Mouse (Mus musculus) central nervous system, embryonic 11.5 days (tissue): ENCODE measurements around the gene Foxl1. TPM values are rescaled to one million over a fixed set of nuclear protein-coding genes. Genes with fewer than 3 reads are reported as not detected.

ENCODE experiments used
- polyA plus RNA-seq: library from polyadenylated mRNA; depleted of rRNA; stranded (reverse); fragments of >200 nt; gene quantifications from 2 replicates; pipeline ENCODE4 v1.2.3, GENCODE M21; 2012; rRNA removed

Foxl1 gene
- polyA plus RNA-seq = 0.92 and 2.7 TPM in 2 replicates

GRCm38 (mm10) chr8:121127756-121128375 is at the start of gene Foxl1:
Gene Foxl1 (plus strand): TSS chr8:121127940.

GRCm38 (mm10) chr8:121084210-121084951 is 43.4 kb upstream of the Foxl1 start, which contains the start of gene Foxf1:
Gene Foxf1 (plus strand): TSS chr8:121084386.

GRCm38 (mm10) chr8:121107668-121108656 is 19.8 kb upstream of the Foxl1 start, which contains the start of gene Mthfsd:
Gene Mthfsd (minus strand): TSS chr8:121108392.

GRCm38 (mm10) chr8:121115948-121116347 is 11.8 kb upstream of the Foxl1 start, which contains the start of gene Foxc2:
Gene Foxc2 (plus strand): TSS chr8:121116171.

Other genes starting within 250 kb of the Foxl1 start
- 1.9 and 12.7 TPM in 2 replicates for gene Foxf1, start 43.6 kb upstream of the Foxl1 start, polyA plus RNA-seq
- gene Mthfsd, start 19.5 kb upstream of the Foxl1 start, polyA plus RNA-seq = 76.8 and 92.1 TPM in 2 replicates
- gene Foxc2, start 11.8 kb upstream of the Foxl1 start, polyA plus RNA-seq = 5.9 and 13.1 TPM in 2 replicates